16 mouse cellular contexts compared by ENCODE assay signal in genomic region chr16:67526992-67527391, GRCm38 (mm10).
"Had no signal": no experiment of that assay in that cellular context is flagged by ENCODE, and none has a peak within 500 bp of the region (broad histone marks: within the 10 kb centered on the region; RNA-seq: fewer than 3 reads in every experiment).

No protein-coding gene starts in this region.

- DNase-seq: lung, adult 18-20 months; lung, postnatal 14 days; lung, postnatal 36 days; right cerebral cortex, postnatal 14 days; thymus, adult 2 months; thymus, postnatal 25 days; thymus, postnatal 4 days had no signal

- H3K9ac ChIP-seq: lung, embryonic 14.5 days; midbrain, embryonic 13.5 days; midbrain, embryonic 15.5 days; neural tube, embryonic 12.5 days; stomach, embryonic 15.5 days had no signal

- H3K4me3 ChIP-seq: megakaryocyte, embryonic 14.5 days; midbrain, embryonic 13.5 days; midbrain, embryonic 15.5 days; neural tube, embryonic 12.5 days; stomach, embryonic 15.5 days had no signal

- H3K36me3 ChIP-seq: midbrain, embryonic 13.5 days; midbrain, embryonic 15.5 days; neural tube, embryonic 12.5 days; stomach, embryonic 15.5 days had no signal

- ATAC-seq: midbrain, embryonic 13.5 days; midbrain, embryonic 15.5 days had no signal

- H3K4me2 ChIP-seq: lung, embryonic 14.5 days; midbrain, embryonic 11.5 days; midbrain, embryonic 13.5 days; midbrain, embryonic 15.5 days; neural tube, embryonic 12.5 days; stomach, embryonic 15.5 days had no signal

- H3K27me3 ChIP-seq: megakaryocyte, embryonic 14.5 days; midbrain, embryonic 13.5 days; midbrain, embryonic 15.5 days; neural tube, embryonic 12.5 days; stomach, embryonic 15.5 days had no signal

- H3K9me3 ChIP-seq: megakaryocyte, embryonic 14.5 days; midbrain, embryonic 13.5 days; midbrain, embryonic 15.5 days; neural tube, embryonic 12.5 days; stomach, embryonic 15.5 days had no signal

- H3K4me1 ChIP-seq: megakaryocyte, embryonic 14.5 days; midbrain, embryonic 13.5 days; midbrain, embryonic 15.5 days; neural tube, embryonic 12.5 days; stomach, embryonic 15.5 days had no signal

- H3K27ac ChIP-seq: macrophage; midbrain, embryonic 13.5 days; midbrain, embryonic 15.5 days; neural tube, embryonic 12.5 days; stomach, embryonic 15.5 days; stomach, postnatal 0 days had no signal
